Comparison of ENCODE assay signal across 8 mouse cellular contexts in genomic region chr19:45736855-45737207, GRCm38 (mm10). TPM values are rescaled to one million over a fixed set of nuclear protein-coding genes. Genes with fewer than 3 reads are reported as not detected.
DNase-seq lines count a peak whose midpoint lies in the region; ATAC-seq lines count a peak whose summit lies in the region.

No protein-coding gene starts in this region.

- H3K27me3 ChIP-seq in embryonic facial prominence, embryonic 14.5 days (replicated peaks; ENCODE audit: control insufficient read depth, insufficient read depth, low read length): peaks cover 95% of the 10 kb centered on the region
- peaks cover 100% of the 10 kb centered on the region for H3K27me3 ChIP-seq in hindbrain, embryonic 13.5 days
- H3K27me3 ChIP-seq in liver, embryonic 12.5 days (replicated peaks): peaks cover 100% of the 10 kb centered on the region

- DNase-seq in cerebellum, adult 18-20 months: peak; percentile 29 to 35
- no peak for DNase-seq in cerebellum, adult 11-12 months
- peak; percentile 80 for DNase-seq in embryonic facial prominence, embryonic 14.5 days (ENCODE audit: low spot score)
- peak; percentile 41 for DNase-seq in naive thymus-derived CD4-positive, alpha-beta T cell, adult 2 months (ENCODE audit: low read depth)
- DNase-seq in c-Kit-positive CD71-positive TER-119-positive erythroid progenitor cells, embryonic 14.5 days (ENCODE audit: low spot score): no peak

- H3K27ac ChIP-seq in embryonic facial prominence, embryonic 14.5 days (replicated peaks; ENCODE audit: low read depth, low read length): no peak overlapping the region
- no peak overlapping the region for H3K27ac ChIP-seq in hindbrain, embryonic 13.5 days
- H3K27ac ChIP-seq in liver, embryonic 12.5 days: no peak overlapping the region

- peak; percentile 29 for ATAC-seq in CD4-positive, CD25-positive, alpha-beta regulatory T cell, adult 4 months
- peak; percentile 66 for ATAC-seq in embryonic facial prominence, embryonic 14.5 days (ENCODE audit: low read depth)
- 0 out of 2 replicates have a peak, but pooled peaks have one; percentile 17 for ATAC-seq in hindbrain, embryonic 13.5 days (ENCODE audit: low FRiP score)
- ATAC-seq in liver, embryonic 12.5 days: peak; percentile 57

- H3K4me2 ChIP-seq in embryonic facial prominence, embryonic 14.5 days (ENCODE audit: low read depth, low read length): peak overlapping the region; percentile 53
- H3K4me2 ChIP-seq in hindbrain, embryonic 13.5 days: peak overlapping the region; percentile 49
- H3K4me2 ChIP-seq in liver, embryonic 12.5 days: peak overlapping the region; percentile 52

- WGBS in embryonic facial prominence, embryonic 14.5 days: 3% methylated on average over 4 of the region's 28 CpGs
- WGBS in hindbrain, embryonic 13.5 days: under 1% methylated on average over 28 of the region's 28 CpGs
- WGBS in liver, embryonic 12.5 days (ENCODE audit: insufficient replicate concordance): 1% methylated on average over 28 of the region's 28 CpGs

- H3K9me3 ChIP-seq in embryonic facial prominence, embryonic 14.5 days (ENCODE audit: control insufficient read depth, low read length): no peaks in the 10 kb centered on the region
- H3K9me3 ChIP-seq in hindbrain, embryonic 13.5 days: no peaks in the 10 kb centered on the region
- H3K9me3 ChIP-seq in liver, embryonic 12.5 days (replicated peaks): no peaks in the 10 kb centered on the region

- peaks cover 18% of the 10 kb centered on the region for H3K4me1 ChIP-seq in embryonic facial prominence, embryonic 14.5 days (ENCODE audit: control insufficient read depth, insufficient read depth, low read length)
- H3K4me1 ChIP-seq in hindbrain, embryonic 13.5 days (replicated peaks): peaks cover 26% of the 10 kb centered on the region
- H3K4me1 ChIP-seq in liver, embryonic 12.5 days: peaks cover 14% of the 10 kb centered on the region

- H3K4me3 ChIP-seq in embryonic facial prominence, embryonic 14.5 days (ENCODE audit: low read depth, low read length): peak overlapping the region; percentile 28
- H3K4me3 ChIP-seq in hindbrain, embryonic 13.5 days: peak overlapping the region; percentile 28
- H3K4me3 ChIP-seq in liver, embryonic 12.5 days: peak overlapping the region; percentile 22; the same call in 1 of the 2 replicates

- no peak overlapping the region for H3K9ac ChIP-seq in embryonic facial prominence, embryonic 14.5 days (ENCODE audit: low read depth, low read length)
- H3K9ac ChIP-seq in hindbrain, embryonic 13.5 days: peak overlapping the region; percentile 7; the same call in 1 of the 2 replicates
- H3K9ac ChIP-seq in liver, embryonic 12.5 days: no peak overlapping the region

- H3K36me3 ChIP-seq in embryonic facial prominence, embryonic 14.5 days (ENCODE audit: control insufficient read depth, insufficient read depth, low read length): no peaks in the 10 kb centered on the region
- no peaks in the 10 kb centered on the region for H3K36me3 ChIP-seq in hindbrain, embryonic 13.5 days
- H3K36me3 ChIP-seq in liver, embryonic 12.5 days: no peaks in the 10 kb centered on the region

RNA-seq across cellular contexts. Expression of gene Fgf8, which starts 5.9 kb away (rescaled TPM):
- polyA plus RNA-seq in CD4-positive, CD25-positive, alpha-beta regulatory T cell, adult 4 months (2017; shearing (Covaris generic)): not detected
- 0.25 TPM in 1 of 2 replicates, not detected in the other for polyA plus RNA-seq in embryonic facial prominence, embryonic 14.5 days (2014; fragmentation: Nextera tagmentation; extraction: Ambion mirVana)
- polyA plus RNA-seq in hindbrain, embryonic 13.5 days (2015; fragmentation: Nextera tagmentation; extraction: Ambion mirVana): 0.44 and 0.95 TPM in 2 replicates
- not detected in 2 replicates for polyA plus RNA-seq in liver, embryonic 12.5 days (2016; fragmentation: Nextera tagmentation; extraction: Ambion mirVana)

RNA-seq across cellular contexts. Expression of gene Npm3, which starts 12.6 kb away (rescaled TPM):
- polyA plus RNA-seq in CD4-positive, CD25-positive, alpha-beta regulatory T cell, adult 4 months (2017; shearing (Covaris generic)): 10 to 100 TPM; 11.9 to 37.1 TPM
- 18.9 and 19.8 TPM in 2 replicates for polyA plus RNA-seq in embryonic facial prominence, embryonic 14.5 days (2014; fragmentation: Nextera tagmentation; extraction: Ambion mirVana)
- 5.3 and 6.5 TPM in 2 replicates for polyA plus RNA-seq in hindbrain, embryonic 13.5 days (2015; fragmentation: Nextera tagmentation; extraction: Ambion mirVana)
- 13.7 and 14.8 TPM in 2 replicates for polyA plus RNA-seq in liver, embryonic 12.5 days (2016; fragmentation: Nextera tagmentation; extraction: Ambion mirVana)

RNA-seq across cellular contexts. Expression of gene Mgea5, which starts 46.8 kb away (rescaled TPM):
- 100 to 1,000 TPM; 191 to 247 TPM for polyA plus RNA-seq in CD4-positive, CD25-positive, alpha-beta regulatory T cell, adult 4 months (2017; shearing (Covaris generic))
- 52.3 and 56.5 TPM in 2 replicates for polyA plus RNA-seq in embryonic facial prominence, embryonic 14.5 days (2014; fragmentation: Nextera tagmentation; extraction: Ambion mirVana)
- 86.8 and 88.0 TPM in 2 replicates for polyA plus RNA-seq in hindbrain, embryonic 13.5 days (2015; fragmentation: Nextera tagmentation; extraction: Ambion mirVana)
- 34.8 and 37.9 TPM in 2 replicates for polyA plus RNA-seq in liver, embryonic 12.5 days (2016; fragmentation: Nextera tagmentation; extraction: Ambion mirVana)

Comparison
In these comparisons a context has a peak if more than half of its experiments do, and no peak if none do; other contexts are left out.
1. DNase-seq: peak in cerebellum, adult 18-20 months (2 of 2), embryonic facial prominence, embryonic 14.5 days (single experiment) and naive thymus-derived CD4-positive, alpha-beta T cell, adult 2 months (single experiment); none in cerebellum, adult 11-12 months (single experiment) and c-Kit-positive CD71-positive TER-119-positive erythroid progenitor cells, embryonic 14.5 days (single experiment).
2. Peak in every context shown above with its lines, with median percentiles within 50 percentile points of each other: ATAC-seq, H3K4me2 ChIP-seq and H3K4me3 ChIP-seq.